Mouse (Mus musculus): ENCODE results near the gene Kpna4. TPM values are rescaled to one million over a fixed set of nuclear protein-coding genes. Genes with fewer than 3 reads are reported as not detected.
"Not testable (repeated sequence)": the region's sequence is repeated elsewhere in the genome, so short reads cannot be mapped to it uniquely, and the experiment has no call there.

The Kpna4 gene
- polyA plus RNA-seq, 1 experiment: 91.2 TPM

- no peak overlapping the region for H3K4me3 ChIP-seq (ENCODE audit: insufficient read depth, low read length)
- TF ChIP-seq CTCF (IDR thresholded peaks at IDR 0.05; ENCODE audit: borderline replicate concordance, insufficient read depth, low read length): no peak
- no peak for TF ChIP-seq POLR2A (IDR thresholded peaks at IDR 0.05; ENCODE audit: low read depth, low read length)
Observed at GRCm38 (mm10) chr3:69020764-69021163, 106.1 kb downstream of the Kpna4 start.

GRCm38 (mm10) chr3:69020285-69020684, 106.6 kb downstream of the Kpna4 start:
- Histone ChIP-seq H3K4me3 (ENCODE audit: insufficient read depth, low read length) (no peak overlapping the region), H3K27ac (ENCODE audit: insufficient read depth, low read length) (no peak overlapping the region), H3K4me1 (ENCODE audit: control insufficient read depth, insufficient read depth, low read length) (no peaks in the 10 kb centered on the region)
- TF ChIP-seq CTCF (IDR thresholded peaks at IDR 0.05; ENCODE audit: borderline replicate concordance, insufficient read depth, low read length): no peak
- no peak for TF ChIP-seq POLR2A (IDR thresholded peaks at IDR 0.05; ENCODE audit: low read depth, low read length)

More at GRCm38 (mm10) chr3:69020764-69021163, 106.1 kb downstream of the Kpna4 start:
- H3K27ac ChIP-seq (ENCODE audit: insufficient read depth, low read length): no peak overlapping the region
- H3K4me1 ChIP-seq (ENCODE audit: control insufficient read depth, insufficient read depth, low read length): no peaks in the 10 kb centered on the region

GRCm38 (mm10) chr3:69018635-69019034, 108.3 kb downstream of the Kpna4 start:
- H3K4me1 ChIP-seq (ENCODE audit: control insufficient read depth, insufficient read depth, low read length); H3K27ac ChIP-seq (ENCODE audit: insufficient read depth, low read length); H3K4me3 ChIP-seq (ENCODE audit: insufficient read depth, low read length): not testable (repeated sequence)

- TF ChIP-seq CTCF (IDR thresholded peaks at IDR 0.05; ENCODE audit: borderline replicate concordance, insufficient read depth, low read length): no peak
- no peak for TF ChIP-seq POLR2A (IDR thresholded peaks at IDR 0.05; ENCODE audit: low read depth, low read length)
- Histone ChIP-seq H3K4me1 (ENCODE audit: control insufficient read depth, insufficient read depth, low read length) (no peaks in the 10 kb centered on the region), H3K27ac (ENCODE audit: insufficient read depth, low read length) (no peak overlapping the region), H3K4me3 (ENCODE audit: insufficient read depth, low read length) (no peak overlapping the region)
Observed at GRCm38 (mm10) chr3:69017181-69017580, 109.7 kb downstream of the Kpna4 start.

Other genes starting within 250 kb of the Kpna4 start
- 23.9 and 29.8 TPM in 2 replicates for gene Ift80, start 122.5 kb downstream of the Kpna4 start, polyA plus RNA-seq (2011; ENCODE audit: insufficient read length, low read depth, missing spikeins)
- gene Smc4, start 122.4 kb downstream of the Kpna4 start, polyA plus RNA-seq (2011; ENCODE audit: insufficient read length, low read depth, missing spikeins): 95.0 and 147 TPM in 2 replicates
- gene Trim59, start 82.4 kb downstream of the Kpna4 start, polyA plus RNA-seq (2011; ENCODE audit: insufficient read length, low read depth, missing spikeins): 55.2 and 77.8 TPM in 2 replicates
- gene Arl14, start 95.3 kb upstream of the Kpna4 start, polyA plus RNA-seq (2011; ENCODE audit: insufficient read length, low read depth, missing spikeins): not detected in 2 replicates
- gene Ppm1l, start 189.7 kb upstream of the Kpna4 start, polyA plus RNA-seq (2011; ENCODE audit: insufficient read length, low read depth, missing spikeins): 9.4 and 11.4 TPM in 2 replicates

Measured in embryonic fibroblast, embryonic 13.5 days (primary cell).